Mouse (Mus musculus) liver, adult 2 months (tissue): ENCODE data around the gene Prune1.

Experiments
- CTCF ChIP-seq: fragments of 200-500 bp; IDR thresholded peaks from 2 replicates; pipeline ENCODE4 v1.5.1; 2011; ENCODE audit warnings: low read depth, low read length, control low read depth
- POLR2A ChIP-seq: fragments of 200-500 bp; IDR thresholded peaks from 2 replicates; pipeline ENCODE4 v1.6.1; 2011; ENCODE audit warnings: low read length, control low read depth; ENCODE audit not compliant: insufficient read depth; ENCODE audit errors: extremely low read depth

DNA sequence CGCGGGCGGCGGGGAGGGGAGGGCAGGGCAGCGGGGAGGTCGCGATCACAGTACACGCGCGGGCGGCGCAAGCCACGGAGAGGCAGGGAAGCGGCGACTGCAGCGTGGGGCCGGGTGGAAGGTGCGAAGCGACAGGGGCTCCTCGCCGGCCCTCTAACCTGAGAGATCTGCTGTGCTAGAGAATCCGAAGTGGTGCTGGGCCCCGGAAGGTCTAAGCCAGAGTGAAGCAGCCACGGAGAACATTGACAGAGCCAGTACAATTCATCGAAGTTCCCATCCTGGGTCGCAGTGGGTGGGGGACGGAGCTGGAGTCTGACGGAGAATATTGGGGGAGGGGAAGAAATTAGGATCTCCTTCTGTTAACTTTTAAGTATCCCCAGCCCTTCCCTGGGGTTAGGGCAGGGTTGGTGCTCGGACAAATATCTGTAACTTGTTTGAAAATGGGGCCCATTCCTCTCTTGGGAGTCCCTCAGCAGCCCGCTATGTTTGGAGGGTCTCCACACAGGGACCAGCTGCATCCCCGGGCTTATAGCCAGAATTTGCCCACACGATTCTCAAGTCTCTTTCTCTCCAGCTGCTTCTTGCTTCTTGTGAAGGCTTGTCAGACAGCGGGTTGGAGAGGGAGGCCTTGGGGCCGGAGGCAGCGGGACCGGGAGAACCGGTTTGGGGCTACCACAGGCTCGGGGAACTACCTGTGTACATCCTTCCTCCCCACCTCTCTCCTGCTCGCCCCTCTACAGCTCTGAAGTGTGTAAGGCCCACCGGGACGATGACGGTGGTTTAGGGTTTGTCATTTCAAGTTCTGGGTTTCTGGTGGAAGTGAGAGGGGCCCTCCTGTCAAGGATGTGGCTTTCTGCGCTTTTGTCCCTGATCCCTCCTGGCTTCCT is 52.7 kb downstream of the Prune1 start:
- TF ChIP-seq CTCF (no peak), POLR2A (no peak)
